In genomic region chr4:88094062-88094767, GRCm38 (mm10) we compare ENCODE assay signal across 8 mouse cellular contexts. TPM values are rescaled to one million over a fixed set of nuclear protein-coding genes. Genes with fewer than 3 reads are reported as not detected.
A peak's percentile ranks its signal among the peaks of the same experiment; 100 is the strongest.
DNase-seq lines count a peak whose midpoint lies in the region; ATAC-seq lines count a peak whose summit lies in the region.

TSS of gene Focad (plus strand) at chr4:88094629.

- peak; percentile 100 for DNase-seq in NIH3T3 (ENCODE audit: low read depth)
- DNase-seq in cerebellum, postnatal 10 days, result peak; percentile 98 to 99
- DNase-seq in frontal cortex, postnatal 10 days (ENCODE audit: low spot score in 2 of 2), result peak; percentile 98
- DNase-seq in layer of hippocampus, postnatal 14 days (ENCODE audit: low spot score in 2 of 2), result peak; percentile 96 to 99
- peak; percentile 98 for DNase-seq in lung, postnatal 14 days
- DNase-seq in retina, adult 2 months (ENCODE audit: low read depth, low spot score), result peak; percentile 92
- DNase-seq in thymus, postnatal 36 days, result peak; percentile 98

- peak within 1 kb of the TSS; percentile 94 for H3K4me2 ChIP-seq in hindbrain, embryonic 12.5 days (replicated peaks)

- H3K27ac ChIP-seq in hindbrain, embryonic 12.5 days, result peak within 1 kb of the TSS; percentile 73

- peaks cover 7% of the 10 kb centered on the region; the same call in 1 of the 2 replicates for H3K4me1 ChIP-seq in hindbrain, embryonic 12.5 days

- H3K36me3 ChIP-seq in hindbrain, embryonic 12.5 days, result no peaks in the 10 kb centered on the region

- peak within 1 kb of the TSS; percentile 76 for H3K9ac ChIP-seq in hindbrain, embryonic 12.5 days

- peak within 1 kb of the TSS; percentile 79 for H3K4me3 ChIP-seq in hindbrain, embryonic 12.5 days

- WGBS in hindbrain, embryonic 12.5 days, result under 1% methylated on average over 34 of the region's 34 CpGs

- peak; percentile 100 for ATAC-seq in hindbrain, embryonic 12.5 days (ENCODE audit: low FRiP score)

- no peaks in the 10 kb centered on the region for H3K27me3 ChIP-seq in hindbrain, embryonic 12.5 days

- no peaks in the 10 kb centered on the region for H3K9me3 ChIP-seq in hindbrain, embryonic 12.5 days (replicated peaks)

RNA-seq across cellular contexts. Expression of gene Focad, which starts in this region (rescaled TPM):
- polyA plus RNA-seq in hindbrain, embryonic 12.5 days (2016; fragmentation: Nextera tagmentation; extraction: Ambion mirVana), result 13.2 and 13.7 TPM in 2 replicates
- 10 to 100 TPM; 67.5 to 74.0 TPM for total RNA-seq in layer of hippocampus, postnatal 14 days (2021)

Comparison
In these comparisons a context has a peak if more than half of its experiments do, and no peak if none do; other contexts are left out.
1. Peak in every context shown above with its lines: DNase-seq, ATAC-seq, H3K4me3 ChIP-seq and H3K27ac ChIP-seq.